Mouse (Mus musculus) CD4-positive, CD25-positive, alpha-beta regulatory T cell, adult 9 weeks (primary cell): ENCODE results near the gene Shank3. TPM values are rescaled to one million over a fixed set of nuclear protein-coding genes. Genes with fewer than 3 reads are reported as not detected.

Experiments used
- polyA plus RNA-seq: library from polyadenylated mRNA; unstranded; fragments of 100-300 nt; shearing (Covaris generic); gene quantifications from one replicate; pipeline ENCODE4 v1.2.1, GENCODE M21; 2017

Shank3 gene
- not detected for polyA plus RNA-seq

DNA sequence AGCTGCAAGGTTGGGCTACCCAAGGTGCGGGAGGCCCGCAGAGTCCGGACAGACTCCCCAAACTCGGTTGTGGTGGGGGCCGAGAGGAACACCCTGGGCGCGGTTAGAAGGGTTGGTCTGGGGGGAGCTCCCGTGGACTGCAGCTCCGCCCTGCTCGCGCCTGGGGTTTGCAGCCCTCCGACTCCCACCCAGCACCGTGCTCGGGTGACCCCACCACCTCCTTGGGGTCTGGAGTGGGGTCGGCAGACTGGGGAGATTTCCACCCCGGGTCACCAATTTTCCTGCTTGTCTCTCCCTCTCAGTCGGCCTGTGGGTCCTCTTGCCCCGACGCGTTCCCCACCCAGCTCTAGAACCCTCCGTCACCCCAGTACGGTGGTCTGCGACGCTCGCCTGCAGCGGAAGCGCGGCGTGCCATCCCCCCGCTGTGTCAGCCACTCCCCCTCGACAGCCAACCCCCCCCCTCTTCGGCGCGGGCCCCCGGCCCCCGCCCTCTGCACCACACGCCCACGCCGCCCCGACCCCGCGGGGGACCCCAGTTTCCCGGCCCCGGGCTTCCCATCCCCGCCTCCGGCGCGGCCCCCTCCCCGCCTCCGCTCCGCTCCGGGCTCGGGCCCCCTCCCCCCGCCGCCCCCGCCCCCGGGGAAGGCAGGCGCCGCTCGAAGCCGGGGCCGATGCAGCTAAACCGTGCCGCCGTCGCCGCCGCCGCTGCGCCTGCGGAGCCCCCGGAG, at the start of gene Shank3:
Gene Shank3, plus strand, starts transcription at position 663 of the 728 bp plus-strand sequence.

DNA sequence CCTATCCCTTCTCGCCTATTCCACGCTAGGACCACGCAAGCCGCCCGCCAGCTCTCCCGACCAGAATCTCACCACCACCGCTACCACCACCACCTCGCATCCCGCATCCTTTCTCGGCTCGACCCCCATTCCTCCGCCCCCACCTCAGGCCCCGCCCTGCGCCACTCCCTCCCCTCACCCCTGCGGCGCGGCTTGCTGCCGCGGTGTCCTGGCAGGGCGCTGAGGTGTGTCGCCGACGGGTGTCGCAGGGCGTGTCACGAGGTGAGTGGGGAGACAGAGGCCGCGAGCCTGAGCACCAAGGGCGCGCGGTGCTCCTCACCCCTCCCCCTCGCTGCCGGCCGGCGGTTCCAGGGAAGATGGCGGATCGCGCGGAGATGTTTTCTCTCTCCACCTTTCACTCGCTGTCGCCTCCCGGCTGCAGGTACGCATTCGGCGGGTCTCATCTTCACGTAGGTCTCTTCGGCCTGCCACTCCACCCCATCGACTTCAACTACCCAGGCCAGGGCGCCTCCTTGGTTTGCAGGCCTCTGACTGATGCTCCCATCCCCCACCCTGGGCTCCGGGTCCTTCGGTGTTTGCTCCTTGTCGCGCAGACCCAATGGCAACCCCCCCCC, 45.5 kb upstream of the Shank3 start, which contains the start of gene Mapk8ip2:
Gene Mapk8ip2, plus strand, starts transcription at position 49 of the 614 bp plus-strand sequence.

DNA sequence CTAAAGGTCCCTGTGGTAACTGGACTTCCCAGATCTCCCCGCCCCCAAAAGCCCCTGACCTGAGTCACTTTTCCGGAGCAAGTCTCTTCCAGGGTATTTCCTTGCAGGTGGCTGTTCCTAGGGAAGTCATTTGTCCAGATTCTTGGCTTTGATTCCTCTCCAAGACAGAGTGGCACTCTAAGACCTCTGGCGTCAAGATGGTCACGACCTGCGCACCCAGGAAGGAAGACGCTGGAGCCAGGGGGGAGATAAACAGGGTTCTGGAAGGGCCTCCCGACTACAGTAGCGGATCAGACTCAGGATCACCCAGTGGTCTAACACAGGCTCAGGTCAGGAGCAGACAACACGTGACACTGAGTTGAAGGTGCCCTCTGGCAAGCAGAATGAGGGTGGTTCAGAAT, 22.3 kb upstream of the Shank3 start, which contains the start of gene Arsa:
Gene Arsa, minus strand, starts transcription at position 335 of the 401 bp plus-strand sequence.

DNA sequence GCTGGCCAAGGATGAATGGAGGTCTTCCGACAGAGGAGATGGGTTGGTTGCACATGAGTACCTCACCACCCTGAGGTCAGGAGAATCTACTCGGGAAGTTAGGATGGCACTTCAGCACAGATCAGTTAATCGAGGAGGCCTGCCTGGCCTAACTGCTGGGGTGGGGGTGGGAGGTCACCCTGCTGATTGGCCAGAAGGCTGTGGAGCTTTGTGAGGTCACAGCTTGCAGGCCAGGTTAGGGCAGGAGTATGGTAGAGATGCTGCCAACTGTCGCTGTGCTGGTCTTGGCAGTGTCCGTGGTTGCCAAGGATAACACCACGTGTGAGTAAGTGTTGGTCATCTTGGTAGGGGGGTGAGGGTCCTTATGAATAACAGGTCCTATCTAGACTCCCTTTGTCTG, 68.7 kb downstream of the Shank3 start, which contains the start of gene Acr:
Gene Acr, plus strand, starts transcription at position 213 of the 400 bp plus-strand sequence.

DNA sequence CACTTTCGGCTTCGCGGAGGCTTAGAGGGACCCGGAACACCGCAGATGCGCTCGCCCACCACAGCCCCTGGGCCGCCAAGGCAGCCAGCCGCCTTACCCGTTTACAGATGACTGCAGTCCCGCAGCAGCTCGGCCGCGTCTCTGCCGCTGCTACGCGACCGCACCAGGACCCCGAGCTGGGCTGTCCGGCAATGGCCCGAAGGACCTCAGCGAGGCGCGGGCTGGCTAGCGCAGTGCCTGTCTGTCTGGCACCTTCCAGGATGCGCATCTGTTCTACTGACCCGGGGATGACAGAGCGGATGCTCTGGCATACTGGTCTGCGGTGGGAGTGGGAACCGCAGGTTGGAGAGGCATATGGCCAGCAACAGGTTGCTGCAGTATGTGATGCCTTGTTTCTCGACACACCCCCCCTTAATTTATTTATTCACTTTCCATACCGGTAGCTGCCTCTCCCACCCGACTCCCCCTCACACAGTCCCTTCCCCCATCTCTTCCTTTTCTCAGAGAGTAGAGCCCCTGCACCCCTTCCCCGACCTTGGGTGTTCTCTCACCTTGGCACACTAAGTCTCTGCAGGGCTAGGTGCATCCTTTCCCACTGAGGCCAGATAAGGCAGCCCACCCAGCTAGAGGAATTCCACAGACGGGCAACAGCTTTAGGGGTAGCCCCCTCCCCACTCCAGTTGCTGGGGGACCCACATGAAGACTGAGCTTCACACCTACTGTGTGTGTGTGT, 92.5 kb downstream of the Shank3 start, which contains the start of gene Rabl2:
Gene Rabl2, minus strand, starts transcription at position 201 of the 733 bp plus-strand sequence.

Other genes with a start within 250 kb of the Shank3 start
- gene Sbf1, start 184.3 kb upstream of the Shank3 start, polyA plus RNA-seq, result 66.9 TPM
- not detected for gene Adm2, start 176.9 kb upstream of the Shank3 start, polyA plus RNA-seq
- gene Miox, start 165.2 kb upstream of the Shank3 start, polyA plus RNA-seq, result not detected
- 75.3 TPM for gene Lmf2, start 144.0 kb upstream of the Shank3 start, polyA plus RNA-seq
- gene Ncaph2, start 143.9 kb upstream of the Shank3 start, polyA plus RNA-seq, result 203 TPM
- gene Sco2, start 125.8 kb upstream of the Shank3 start, polyA plus RNA-seq, result 6.0 TPM
- gene Tymp, start 122.6 kb upstream of the Shank3 start, polyA plus RNA-seq, result 0.57 TPM
- 0.92 TPM for gene Odf3b, start 120.3 kb upstream of the Shank3 start, polyA plus RNA-seq
- 0.25 TPM for gene Klhdc7b, start 114.7 kb upstream of the Shank3 start, polyA plus RNA-seq
- gene Syce3, start 89.1 kb upstream of the Shank3 start, polyA plus RNA-seq, result not detected
- gene Cpt1b, start 73.8 kb upstream of the Shank3 start, polyA plus RNA-seq, result 0.32 TPM
- 8.6 TPM for gene C730034F03Rik, start 70.0 kb upstream of the Shank3 start, polyA plus RNA-seq
- gene Gm44502, start 69.9 kb upstream of the Shank3 start, polyA plus RNA-seq, result not detected
- gene Chkb, start 69.7 kb upstream of the Shank3 start, polyA plus RNA-seq, result 104 TPM
- 0.10 TPM for gene Mapk8ip2, start 45.7 kb upstream of the Shank3 start, polyA plus RNA-seq
- gene Arsa, start 22.2 kb upstream of the Shank3 start, polyA plus RNA-seq, result 27.1 TPM
- not detected for gene Acr, start 68.7 kb downstream of the Shank3 start, polyA plus RNA-seq
- 1.5 TPM for gene Rabl2, start 92.3 kb downstream of the Shank3 start, polyA plus RNA-seq